Mouse (Mus musculus): ENCODE measurements around the gene Myh3. TPM values are rescaled to one million over a fixed set of nuclear protein-coding genes. Genes with fewer than 3 reads are reported as not detected.
"Not testable (repeated sequence)": the region's sequence is repeated elsewhere in the genome, so short reads cannot be mapped to it uniquely, and the experiment has no call there.

The Myh3 gene
- polyA plus RNA-seq, 1 experiment from 2014 or later, result 0.04 TPM

GRCm38 (mm10) chr11:67081125-67081649 is 3.1 kb downstream of the Myh3 start:
- ATAC-seq (peak; percentile 61; the same call in 1 of the 2 replicates), DNase-seq (ENCODE audit: low spot score) (peak; percentile 39)

GRCm38 (mm10) chr11:67082188-67082587 is 4.1 kb downstream of the Myh3 start:
- DNase-seq (ENCODE audit: low spot score), result no peak
- no peak overlapping the region for H3K27ac ChIP-seq (ENCODE audit: low read depth, low read length)
- no peaks in the 10 kb centered on the region for H3K9me3 ChIP-seq (replicated peaks; ENCODE audit: control insufficient read depth, low read length)
- H3K4me2 ChIP-seq (ENCODE audit: low read length), result no peak overlapping the region
- peaks cover 16% of the 10 kb centered on the region for H3K27me3 ChIP-seq (replicated peaks; ENCODE audit: control insufficient read depth, insufficient read depth, low read length)
- H3K36me3 ChIP-seq (ENCODE audit: control insufficient read depth, insufficient read depth, low read length), result no peaks in the 10 kb centered on the region
- H3K9ac ChIP-seq (ENCODE audit: low read length), result no peak overlapping the region
- no peak for ATAC-seq
- H3K4me1 ChIP-seq (ENCODE audit: control insufficient read depth, insufficient read depth, low read length), result peaks cover 3% of the 10 kb centered on the region; the same call in 1 of the 2 replicates
- WGBS, result 89% methylated on average over 7 of the region's 7 CpGs
- H3K4me3 ChIP-seq (ENCODE audit: low read depth, low read length), result no peak overlapping the region

More at GRCm38 (mm10) chr11:67081125-67081649, 3.1 kb downstream of the Myh3 start:
- H3K9me3 ChIP-seq (replicated peaks; ENCODE audit: control insufficient read depth, low read length), result no peaks in the 10 kb centered on the region
- H3K4me3 ChIP-seq (ENCODE audit: low read depth, low read length), result no peak overlapping the region
- WGBS, result 9% methylated on average over 11 of the region's 11 CpGs
- no peak overlapping the region for H3K4me2 ChIP-seq (ENCODE audit: low read length)
- H3K9ac ChIP-seq (ENCODE audit: low read length), result no peak overlapping the region
- H3K27me3 ChIP-seq (replicated peaks; ENCODE audit: control insufficient read depth, insufficient read depth, low read length), result peaks cover 16% of the 10 kb centered on the region
- no peaks in the 10 kb centered on the region for H3K36me3 ChIP-seq (ENCODE audit: control insufficient read depth, insufficient read depth, low read length)
- H3K4me1 ChIP-seq (ENCODE audit: control insufficient read depth, insufficient read depth, low read length), result peaks cover 3% of the 10 kb centered on the region; the same call in 1 of the 2 replicates
- no peak overlapping the region for H3K27ac ChIP-seq (ENCODE audit: low read depth, low read length)

GRCm38 (mm10) chr11:67082793-67083192 is 4.7 kb downstream of the Myh3 start:
- no peak for DNase-seq (ENCODE audit: low spot score)
- Histone ChIP-seq H3K9me3 (replicated peaks; ENCODE audit: control insufficient read depth, low read length) (no peaks in the 10 kb centered on the region), H3K4me3 (ENCODE audit: low read depth, low read length) (no peak overlapping the region), H3K4me2 (ENCODE audit: low read length) (no peak overlapping the region), H3K27ac (ENCODE audit: low read depth, low read length) (no peak overlapping the region), H3K36me3 (ENCODE audit: control insufficient read depth, insufficient read depth, low read length) (no peaks in the 10 kb centered on the region), H3K9ac (ENCODE audit: low read length) (no peak overlapping the region), H3K4me1 (ENCODE audit: control insufficient read depth, insufficient read depth, low read length) (peaks cover 3% of the 10 kb centered on the region; the same call in 1 of the 2 replicates), H3K27me3 (replicated peaks; ENCODE audit: control insufficient read depth, insufficient read depth, low read length) (peaks cover 16% of the 10 kb centered on the region)
- no peak for ATAC-seq
- WGBS, result 83% methylated on average over 13 of the region's 13 CpGs

- DNase-seq (ENCODE audit: low spot score), result no peak
- Histone ChIP-seq H3K27ac (ENCODE audit: low read depth, low read length) (no peak overlapping the region), H3K27me3 (replicated peaks; ENCODE audit: control insufficient read depth, insufficient read depth, low read length) (peaks cover 16% of the 10 kb centered on the region), H3K9ac (ENCODE audit: low read length) (no peak overlapping the region), H3K4me2 (ENCODE audit: low read length) (no peak overlapping the region), H3K36me3 (ENCODE audit: control insufficient read depth, insufficient read depth, low read length) (no peaks in the 10 kb centered on the region), H3K4me1 (ENCODE audit: control insufficient read depth, insufficient read depth, low read length) (peaks cover 3% of the 10 kb centered on the region; the same call in 1 of the 2 replicates), H3K4me3 (ENCODE audit: low read depth, low read length) (no peak overlapping the region), H3K9me3 (replicated peaks; ENCODE audit: control insufficient read depth, low read length) (no peaks in the 10 kb centered on the region)
- 50% methylated on average over 6 of the region's 6 CpGs for WGBS
- ATAC-seq, result no peak
Observed at GRCm38 (mm10) chr11:67083239-67083638, 5.1 kb downstream of the Myh3 start.

GRCm38 (mm10) chr11:67083712-67084340 is 5.7 kb downstream of the Myh3 start:
- H3K9ac ChIP-seq (ENCODE audit: low read length), result no peak overlapping the region
- WGBS, result 43% methylated on average over 32 of the region's 32 CpGs
- no peak overlapping the region for H3K27ac ChIP-seq (ENCODE audit: low read depth, low read length)
- no peak for DNase-seq (ENCODE audit: low spot score)
- no peak overlapping the region for H3K4me3 ChIP-seq (ENCODE audit: low read depth, low read length)
- no peak for ATAC-seq
- H3K27me3 ChIP-seq (replicated peaks; ENCODE audit: control insufficient read depth, insufficient read depth, low read length), result peaks cover 16% of the 10 kb centered on the region
- no peaks in the 10 kb centered on the region for H3K36me3 ChIP-seq (ENCODE audit: control insufficient read depth, insufficient read depth, low read length)
- H3K9me3 ChIP-seq (replicated peaks; ENCODE audit: control insufficient read depth, low read length), result no peaks in the 10 kb centered on the region
- H3K4me2 ChIP-seq (ENCODE audit: low read length), result no peak overlapping the region
- peaks cover 3% of the 10 kb centered on the region; the same call in 1 of the 2 replicates for H3K4me1 ChIP-seq (ENCODE audit: control insufficient read depth, insufficient read depth, low read length)

- ATAC-seq, result peak; percentile 54; the same call in 1 of the 2 replicates
- Histone ChIP-seq H3K27ac (ENCODE audit: low read depth, low read length) (no peak overlapping the region), H3K4me1 (ENCODE audit: control insufficient read depth, insufficient read depth, low read length) (peaks cover 3% of the 10 kb centered on the region; the same call in 1 of the 2 replicates), H3K9ac (ENCODE audit: low read length) (no peak overlapping the region), H3K4me2 (ENCODE audit: low read length) (no peak overlapping the region), H3K4me3 (ENCODE audit: low read depth, low read length) (no peak overlapping the region), H3K27me3 (replicated peaks; ENCODE audit: control insufficient read depth, insufficient read depth, low read length) (peaks cover 16% of the 10 kb centered on the region), H3K9me3 (replicated peaks; ENCODE audit: control insufficient read depth, low read length) (no peaks in the 10 kb centered on the region), H3K36me3 (ENCODE audit: control insufficient read depth, insufficient read depth, low read length) (no peaks in the 10 kb centered on the region)
- DNase-seq (ENCODE audit: low spot score), result peak; percentile 89
- 3% methylated on average over 6 of the region's 6 CpGs for WGBS
Observed at GRCm38 (mm10) chr11:67085489-67085888, 7.4 kb downstream of the Myh3 start.

- Histone ChIP-seq H3K4me1 (ENCODE audit: control insufficient read depth, insufficient read depth, low read length) (no peaks in the 10 kb centered on the region), H3K4me2 (ENCODE audit: low read length) (no peak overlapping the region), H3K9me3 (replicated peaks; ENCODE audit: control insufficient read depth, low read length) (no peaks in the 10 kb centered on the region), H3K27me3 (replicated peaks; ENCODE audit: control insufficient read depth, insufficient read depth, low read length) (peaks cover 16% of the 10 kb centered on the region), H3K36me3 (ENCODE audit: control insufficient read depth, insufficient read depth, low read length) (no peaks in the 10 kb centered on the region), H3K4me3 (ENCODE audit: low read depth, low read length) (no peak overlapping the region), H3K9ac (ENCODE audit: low read length) (no peak overlapping the region), H3K27ac (ENCODE audit: low read depth, low read length) (no peak overlapping the region)
- DNase-seq (ENCODE audit: low spot score) (no peak), ATAC-seq (no peak)
- 67% methylated on average over 9 of the region's 9 CpGs for WGBS
Observed at GRCm38 (mm10) chr11:67086467-67087164, 8.5 kb downstream of the Myh3 start.

GRCm38 (mm10) chr11:67087225-67087624 is 9.1 kb downstream of the Myh3 start:
- Histone ChIP-seq H3K9me3 (replicated peaks; ENCODE audit: control insufficient read depth, low read length) (no peaks in the 10 kb centered on the region), H3K4me3 (ENCODE audit: low read depth, low read length) (no peak overlapping the region), H3K4me1 (ENCODE audit: control insufficient read depth, insufficient read depth, low read length) (no peaks in the 10 kb centered on the region), H3K27ac (ENCODE audit: low read depth, low read length) (no peak overlapping the region), H3K4me2 (ENCODE audit: low read length) (no peak overlapping the region), H3K9ac (ENCODE audit: low read length) (no peak overlapping the region), H3K36me3 (ENCODE audit: control insufficient read depth, insufficient read depth, low read length) (no peaks in the 10 kb centered on the region), H3K27me3 (replicated peaks; ENCODE audit: control insufficient read depth, insufficient read depth, low read length) (peaks cover 16% of the 10 kb centered on the region)
- WGBS, result 87% methylated on average over 12 of the region's 12 CpGs
- DNase-seq (ENCODE audit: low spot score) (no peak), ATAC-seq (no peak)

GRCm38 (mm10) chr11:67092354-67092753 is 14.3 kb downstream of the Myh3 start:
- 90% methylated on average over 12 of the region's 12 CpGs for WGBS
- not testable (repeated sequence) for H3K9ac ChIP-seq (ENCODE audit: low read length); H3K4me2 ChIP-seq (ENCODE audit: low read length); H3K36me3 ChIP-seq (ENCODE audit: control insufficient read depth, insufficient read depth, low read length); H3K9me3 ChIP-seq (replicated peaks; ENCODE audit: control insufficient read depth, low read length); ATAC-seq; H3K27ac ChIP-seq (ENCODE audit: low read depth, low read length); DNase-seq (ENCODE audit: low spot score); H3K4me3 ChIP-seq (ENCODE audit: low read depth, low read length); H3K4me1 ChIP-seq (ENCODE audit: control insufficient read depth, insufficient read depth, low read length); H3K27me3 ChIP-seq (replicated peaks; ENCODE audit: control insufficient read depth, insufficient read depth, low read length)
